Mouse (Mus musculus): ENCODE measurements at regions not wholly inside any gene's neighbourhood (a gene's known extent, or its start where the extent isn't known, plus 50 kb on each side); places are given as distances from the start of the nearest gene placed in this dataset.

- no peak for DNase-seq (ENCODE audit: low spot score in 2 of 2)
Measured at GRCm38 (mm10) chr17:92159325-92159724, 1039.5 kb upstream of the Adcyap1 start.

- no peak for DNase-seq (ENCODE audit: low spot score in 2 of 2)
Measured at GRCm38 (mm10) chr17:92185740-92186139, 1013.1 kb upstream of the Adcyap1 start.

GRCm38 (mm10) chr17:92210730-92211129 is 988.1 kb upstream of the Adcyap1 start:
- peak in 1 of 2 experiments; percentile 2 for DNase-seq (ENCODE audit: low spot score in 2 of 2)

GRCm38 (mm10) chr17:92216464-92216863 is 982.4 kb upstream of the Adcyap1 start:
- no peak for DNase-seq (ENCODE audit: low spot score in 2 of 2)

Data from cerebellum, postnatal 4 days (tissue).